Mouse (Mus musculus): ENCODE measurements around the gene Ubash3b.

Gene Ubash3b

DNA sequence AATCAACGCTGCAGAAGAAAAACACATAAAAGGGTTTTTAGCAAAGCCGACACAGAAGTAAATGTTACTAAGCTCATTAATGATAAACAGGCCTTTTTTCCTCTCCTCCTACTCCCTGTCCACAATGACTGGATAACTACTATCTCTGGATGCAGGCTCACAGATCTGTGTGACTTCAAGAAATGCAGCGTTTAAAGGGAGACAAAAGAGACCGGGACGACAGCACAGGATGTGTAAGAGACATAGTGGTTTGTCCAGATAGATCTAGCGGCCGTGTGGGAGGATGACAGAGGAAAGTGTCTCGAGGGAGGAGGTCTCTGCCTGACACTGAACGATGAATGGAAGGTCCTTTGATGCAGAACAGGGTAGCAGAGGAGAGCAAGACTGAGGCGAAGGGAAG lies 5.4 kb upstream of the Ubash3b start:
- no peak for DNase-seq (ENCODE audit: low spot score in 2 of 2)

DNA sequence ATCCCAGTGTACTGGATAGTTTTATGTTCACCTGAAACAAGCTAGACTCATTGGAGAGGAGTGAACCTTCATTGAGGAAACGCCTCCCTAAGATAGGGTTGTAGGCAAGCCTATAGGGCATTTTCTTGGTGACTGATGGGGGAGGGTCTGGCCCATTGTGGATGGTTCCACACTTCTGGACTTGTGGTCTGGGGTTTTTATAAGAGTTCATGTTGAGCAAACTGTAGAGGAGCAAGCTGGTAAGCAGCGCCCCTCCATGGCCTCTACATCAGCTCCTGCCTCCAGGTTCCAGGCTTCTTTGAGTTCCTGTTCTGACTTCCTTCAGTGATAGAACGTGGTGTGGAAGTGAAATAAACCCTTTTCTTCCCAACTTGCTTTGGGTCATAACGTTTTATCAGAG lies 866 bp upstream of the Ubash3b start:
- DNase-seq (ENCODE audit: low spot score in 2 of 2): no peak

GRCm38 (mm10) chr9:41160536-41161176 lies 841 bp downstream of the Ubash3b start:
- no peak for DNase-seq (ENCODE audit: low spot score in 2 of 2)

DNA sequence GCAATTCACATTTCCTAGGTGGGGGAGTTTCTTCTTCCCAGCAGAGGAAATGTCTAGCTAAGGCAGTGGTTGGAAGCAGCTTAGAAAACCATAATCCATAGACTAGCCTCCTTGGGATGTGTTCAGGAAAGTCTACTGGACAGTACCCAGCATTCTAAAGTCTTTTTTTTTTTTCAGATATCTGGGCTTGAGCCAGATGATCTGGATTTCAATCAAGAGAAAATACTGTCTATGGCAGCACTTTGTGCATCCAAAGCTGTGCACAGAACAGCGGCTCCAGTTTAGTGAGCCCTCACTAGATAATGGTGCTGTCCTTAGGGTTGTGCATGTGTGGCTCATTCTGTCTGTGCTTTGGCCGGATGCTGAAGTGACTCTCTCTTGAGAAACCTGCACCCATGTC lies 2.3 kb downstream of the Ubash3b start:
- DNase-seq (ENCODE audit: low spot score in 2 of 2): no peak

- DNase-seq (ENCODE audit: low spot score in 2 of 2): no peak
Observed at GRCm38 (mm10) chr9:41157872-41158567, 3.5 kb downstream of the Ubash3b start.

GRCm38 (mm10) chr9:41157020-41157871 lies 4.3 kb downstream of the Ubash3b start:
- peak; percentile 60 to 70 for DNase-seq (ENCODE audit: low spot score in 2 of 2)

DNA sequence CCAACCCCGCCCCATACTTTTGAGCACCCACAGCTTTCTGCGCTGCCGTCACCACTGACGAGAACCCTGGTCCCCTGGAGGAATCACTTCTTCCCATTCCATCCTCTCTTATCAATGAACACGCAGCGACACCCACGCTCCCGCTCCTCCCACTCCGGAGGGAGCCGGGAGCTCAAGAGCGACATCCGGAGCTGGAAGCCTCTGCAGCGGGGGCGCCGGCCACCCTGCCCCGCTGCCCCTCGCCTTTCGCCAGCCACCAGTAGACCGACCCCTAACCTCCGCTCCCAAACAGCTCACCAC lies 4.8 kb downstream of the Ubash3b start:
- DNase-seq (ENCODE audit: low spot score in 2 of 2): peak; percentile 34 to 50

DNA sequence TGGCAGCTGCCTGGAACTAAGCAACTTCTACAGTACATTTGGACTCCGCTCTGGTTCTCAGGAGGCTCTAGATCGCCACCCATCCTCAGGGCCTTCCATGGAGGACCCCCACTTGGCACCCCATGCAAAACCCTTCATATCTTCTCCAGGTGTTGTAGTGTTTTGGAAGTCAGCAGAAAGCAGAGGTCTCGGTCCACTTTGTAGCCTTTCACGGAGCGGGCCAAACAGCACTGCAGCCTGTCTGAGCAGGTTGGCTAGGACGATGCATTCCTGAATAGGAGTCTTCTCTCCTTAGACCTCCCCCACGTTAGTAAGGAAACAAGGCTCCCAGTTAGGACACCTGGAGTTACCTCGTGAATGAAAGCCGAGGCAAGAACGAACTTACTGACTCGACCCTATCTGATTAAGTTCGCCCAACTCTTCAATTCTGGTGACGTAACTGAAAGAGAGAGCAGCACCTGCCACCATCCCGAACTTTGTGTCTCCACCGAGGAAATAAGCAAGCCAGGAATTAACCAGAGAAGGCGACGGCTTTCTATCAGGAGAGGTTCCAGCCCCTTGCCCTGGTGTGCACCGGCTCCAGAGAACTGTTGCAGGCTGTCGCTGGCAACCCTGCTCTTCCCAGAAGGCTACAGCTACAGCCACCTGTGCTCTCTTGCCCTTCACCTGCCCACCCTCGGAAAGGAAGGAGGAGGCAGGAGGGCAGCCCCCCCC lies 5.3 kb downstream of the Ubash3b start:
- DNase-seq (ENCODE audit: low spot score in 2 of 2): no peak

DNA sequence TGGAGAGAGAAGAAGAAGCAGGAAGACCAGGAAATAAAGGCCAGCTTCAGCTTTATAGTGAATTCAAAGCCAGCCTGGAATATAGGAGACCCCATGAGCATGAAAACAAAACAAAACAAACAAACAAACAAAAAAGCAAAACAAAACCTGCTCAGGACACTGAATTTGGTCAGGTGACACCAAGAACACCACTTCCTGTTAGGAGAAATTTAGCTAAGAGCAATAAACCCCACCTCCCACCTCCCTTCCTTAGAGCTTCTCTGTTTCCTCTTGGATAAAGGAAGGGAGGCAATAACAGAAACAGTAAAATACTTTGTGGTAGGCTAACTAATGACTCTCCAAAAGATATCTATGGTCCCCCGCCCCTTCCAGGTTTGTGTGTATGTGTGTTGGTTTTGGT lies 7.5 kb downstream of the Ubash3b start:
- no peak for DNase-seq (ENCODE audit: low spot score in 2 of 2)

DNA sequence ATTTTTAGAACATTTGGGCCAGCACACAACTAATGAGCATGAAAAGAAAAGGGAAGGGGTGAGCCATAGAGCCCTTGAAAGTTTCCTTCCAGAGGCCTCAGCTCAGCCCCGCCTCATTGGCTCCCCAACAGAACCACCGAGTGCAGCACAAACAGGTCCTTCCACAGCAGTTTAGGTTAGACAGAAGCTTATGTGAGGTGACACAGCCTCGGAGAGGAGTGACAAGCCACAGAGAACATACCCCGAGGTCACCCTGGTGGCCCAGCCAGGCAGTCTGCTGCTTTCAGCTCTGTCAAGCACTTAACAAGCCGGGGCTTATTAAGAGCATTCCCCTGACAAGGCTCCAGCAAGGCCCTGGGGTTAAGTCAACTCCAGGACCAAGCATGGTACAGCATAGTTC lies 8.4 kb downstream of the Ubash3b start:
- DNase-seq (ENCODE audit: low spot score in 2 of 2): peak in 1 of 2 experiments; percentile 50

DNA sequence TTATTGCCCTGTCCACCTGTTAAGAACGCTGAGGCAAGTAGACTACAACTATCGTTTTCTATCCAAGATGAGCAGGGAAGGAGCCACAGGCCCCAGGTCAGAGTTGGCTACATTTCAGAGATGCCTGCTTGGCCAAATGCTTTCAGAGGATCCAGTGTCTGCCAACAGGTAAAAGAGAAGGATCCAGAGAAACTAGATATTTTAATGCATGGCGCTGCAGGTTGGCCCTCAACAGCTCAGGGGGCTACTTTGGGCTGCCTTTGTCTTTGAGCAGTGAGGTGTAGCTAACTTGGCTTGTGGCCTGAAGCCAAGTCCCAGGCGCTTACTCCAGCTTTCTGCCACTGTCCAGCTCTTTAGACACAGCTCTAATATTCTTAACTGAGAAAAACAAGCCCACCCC lies 10.0 kb downstream of the Ubash3b start:
- no peak for DNase-seq (ENCODE audit: low spot score in 2 of 2)

DNA sequence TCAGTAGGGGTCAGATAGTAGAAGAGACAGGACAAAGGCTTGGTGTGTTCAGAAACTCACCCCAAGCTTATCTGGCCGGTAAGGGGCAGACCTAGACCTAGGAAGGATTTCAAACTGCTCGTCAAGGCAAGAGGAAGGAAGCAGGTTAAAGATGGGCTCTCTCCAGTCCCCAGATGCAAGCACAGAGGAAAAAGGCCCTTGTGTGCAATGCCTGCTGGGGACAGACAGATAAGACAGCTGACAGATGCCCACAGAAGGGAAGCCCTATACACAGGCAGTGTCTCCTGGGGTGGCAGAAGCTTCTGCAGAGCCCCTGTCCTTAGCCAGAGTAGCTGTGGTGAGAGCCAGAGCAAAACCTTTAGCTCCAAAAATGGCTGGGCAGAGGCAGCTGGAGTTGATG lies 11.6 kb downstream of the Ubash3b start:
- no peak for DNase-seq (ENCODE audit: low spot score in 2 of 2)

- DNase-seq (ENCODE audit: low spot score in 2 of 2): peak in 1 of 2 experiments; percentile 37
Observed at GRCm38 (mm10) chr9:41149079-41149676, 12.3 kb downstream of the Ubash3b start.

DNA sequence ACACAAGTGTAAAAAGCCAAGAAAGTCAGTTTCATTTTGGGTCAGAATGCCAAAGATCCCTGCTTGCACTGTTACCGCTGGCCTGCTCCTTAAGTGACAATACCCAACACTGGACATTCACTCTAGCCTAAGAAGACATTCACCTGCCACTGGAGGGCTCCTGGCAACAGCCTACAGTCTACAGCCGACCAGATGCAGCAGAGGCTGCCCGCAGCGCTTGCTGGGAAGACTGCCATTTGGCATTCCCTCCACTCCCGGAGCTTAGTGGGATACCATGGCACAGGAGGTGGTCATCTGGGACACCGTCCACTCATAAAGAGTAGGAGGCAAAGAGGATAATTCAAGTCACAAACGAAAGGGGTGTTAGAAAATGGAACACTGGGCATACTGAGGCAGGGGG lies 12.9 kb downstream of the Ubash3b start:
- DNase-seq (ENCODE audit: low spot score in 2 of 2): peak in 1 of 2 experiments; percentile 53

DNA sequence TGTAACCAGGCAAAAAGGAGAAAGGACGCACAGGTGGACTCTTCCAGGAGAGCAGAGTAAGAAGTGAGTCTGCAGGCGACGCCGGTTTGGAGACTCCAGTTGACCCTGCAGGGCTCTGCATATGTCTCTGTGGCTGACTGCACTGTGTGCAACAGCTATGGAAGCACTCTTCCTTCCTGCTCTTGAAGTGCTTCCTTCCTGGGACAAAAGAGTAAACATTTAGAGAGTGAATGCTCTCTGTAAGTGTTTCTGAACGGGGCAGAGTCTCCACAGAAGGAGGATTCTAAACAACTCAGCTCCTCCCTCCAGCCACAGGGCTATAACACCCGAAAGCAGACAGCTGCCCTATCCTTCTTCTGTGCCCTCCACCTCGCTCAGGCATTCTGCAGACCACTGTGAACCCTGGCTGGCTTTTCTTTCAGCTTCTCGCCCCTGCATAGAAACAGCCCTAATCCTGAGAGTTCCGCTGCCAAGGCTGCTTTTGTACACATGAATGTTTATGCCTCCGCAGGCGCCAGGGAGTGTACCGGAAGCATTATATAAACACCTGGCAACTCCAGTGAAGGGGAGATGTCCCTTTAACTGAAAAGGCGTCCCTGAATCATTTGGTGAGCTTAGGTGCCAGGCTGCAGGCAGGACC lies 14.2 kb downstream of the Ubash3b start:
- DNase-seq (ENCODE audit: low spot score in 2 of 2): no peak

DNA sequence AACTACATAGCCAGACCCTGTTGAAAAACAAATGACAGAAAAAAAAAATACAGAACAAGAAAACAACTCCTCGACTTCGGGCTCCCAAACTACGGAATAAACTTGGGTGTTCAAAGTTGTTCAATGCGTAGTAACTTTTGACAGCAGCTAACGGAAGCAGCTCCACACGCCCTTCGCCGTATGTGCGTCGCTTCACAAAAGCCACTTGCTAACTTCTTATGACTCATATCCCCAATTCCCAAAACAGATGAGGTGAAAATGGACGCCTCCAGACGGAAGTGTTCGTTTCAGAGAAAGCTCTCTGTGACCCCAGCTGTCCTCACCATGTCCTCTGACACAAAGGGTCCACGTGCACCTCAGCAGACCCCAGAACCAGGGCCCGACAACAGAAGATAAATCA lies 17.7 kb downstream of the Ubash3b start:
- no peak for DNase-seq (ENCODE audit: low spot score in 2 of 2)

DNA sequence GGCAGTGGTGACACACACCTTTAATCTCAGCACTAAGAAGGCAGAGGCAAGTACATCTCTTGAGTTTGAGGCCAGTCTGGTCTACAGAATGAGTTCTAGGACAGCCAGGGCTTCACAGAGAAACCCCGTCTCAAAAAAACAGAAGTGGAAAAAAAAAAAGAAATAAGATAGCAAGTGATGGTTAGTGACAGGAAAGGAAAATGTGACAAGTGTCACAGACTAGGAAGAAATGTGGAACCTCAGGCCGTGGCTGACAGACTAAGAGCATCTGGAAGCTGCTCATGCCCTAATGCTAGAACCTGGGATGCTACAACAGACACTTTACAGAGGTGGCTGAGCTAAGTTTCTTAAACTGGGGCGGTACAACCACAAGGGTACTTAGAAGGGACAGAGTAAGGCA lies 18.4 kb downstream of the Ubash3b start:
- no peak for DNase-seq (ENCODE audit: low spot score in 2 of 2)

GRCm38 (mm10) chr9:41141026-41141425 lies 20.5 kb downstream of the Ubash3b start:
- DNase-seq (ENCODE audit: low spot score in 2 of 2): no peak

DNA sequence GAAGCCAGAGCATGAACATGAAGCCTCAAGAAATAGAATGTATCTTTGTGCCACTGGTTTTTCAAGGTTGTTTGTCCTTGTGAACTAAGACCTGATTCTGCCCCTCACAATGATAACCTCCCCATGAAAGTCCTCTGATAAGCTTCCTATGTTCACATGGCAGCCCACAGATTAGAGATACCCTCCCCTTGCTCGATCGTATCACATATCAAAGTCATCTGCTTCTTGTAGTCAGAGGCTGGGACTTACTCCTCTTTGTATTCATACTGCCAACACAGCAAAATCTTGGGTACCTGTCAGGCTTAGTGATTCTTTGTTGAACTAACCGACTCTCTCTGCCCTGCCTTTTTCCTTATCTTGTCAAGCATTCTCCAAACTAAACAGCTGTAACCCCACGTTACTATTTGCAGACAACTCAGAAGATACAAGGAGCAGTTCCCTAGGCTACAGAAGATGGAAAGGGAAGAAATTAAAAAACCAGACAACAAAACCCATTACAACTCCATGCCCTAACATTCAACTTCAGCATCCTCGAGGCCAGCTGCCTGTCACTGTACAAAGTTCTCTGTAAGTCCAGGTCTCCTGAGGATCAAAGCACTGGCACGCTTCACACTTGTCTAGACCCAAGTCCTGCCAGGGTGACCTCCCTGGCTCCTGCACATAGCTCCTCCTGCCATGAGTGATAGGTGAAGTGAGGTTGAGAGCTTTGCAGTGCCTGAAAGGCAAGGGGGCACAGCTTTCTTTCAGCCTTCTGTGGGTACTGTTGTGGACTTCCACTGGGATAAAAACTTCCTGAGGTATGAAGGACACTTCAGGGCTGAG lies 22.3 kb downstream of the Ubash3b start:
- no peak for DNase-seq (ENCODE audit: low spot score in 2 of 2)

DNA sequence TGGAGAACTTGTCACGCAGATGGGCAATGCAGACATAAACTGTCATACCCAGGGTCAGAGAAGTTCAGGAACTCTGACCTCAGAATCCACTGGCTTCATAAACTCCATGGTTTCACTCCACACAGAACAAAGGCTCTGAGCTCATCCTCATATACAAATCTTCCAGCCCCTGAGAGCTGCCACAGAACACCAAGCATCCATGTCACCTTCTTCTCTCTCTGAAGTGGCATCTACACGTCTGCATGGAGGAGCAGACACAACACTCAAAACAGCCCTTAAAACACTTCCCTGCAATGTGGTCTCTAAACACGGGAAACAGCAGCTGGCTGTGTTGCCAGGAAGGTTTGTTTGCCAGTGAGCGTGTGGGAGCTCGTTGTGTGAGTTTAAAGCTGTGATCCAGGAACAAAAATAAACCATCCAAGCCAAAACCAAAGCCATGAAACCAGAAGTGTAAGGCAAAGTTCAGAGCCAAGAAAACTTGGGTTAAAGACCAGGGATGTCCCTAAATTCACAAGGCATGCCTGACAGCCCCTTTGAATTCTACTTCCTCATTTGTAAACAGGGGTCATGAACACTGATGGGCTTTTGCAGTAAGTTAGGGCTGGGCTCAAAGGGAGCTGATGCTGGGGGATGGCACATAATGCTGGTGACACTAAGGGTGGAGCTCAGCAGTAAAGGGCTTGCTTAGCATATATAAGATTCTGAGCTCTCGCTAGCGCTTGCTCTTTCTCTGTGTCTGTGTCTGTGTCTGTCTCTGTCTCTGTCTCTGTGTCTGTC lies 24.6 kb downstream of the Ubash3b start:
- no peak for DNase-seq (ENCODE audit: low spot score in 2 of 2)
